Mouse (Mus musculus) megakaryocyte, embryonic 14.5 days (primary cell): ENCODE measurements at regions not wholly inside any gene's neighbourhood (a gene's known extent, or its start where the extent isn't known, plus 50 kb on each side); places are given as distances from the start of the nearest gene placed in this dataset.

ENCODE experiments used
- FLI1 ChIP-seq: IDR thresholded peaks from 2 replicates; pipeline ENCODE4 v1.6.1; 2012; ENCODE audit warnings: low read length, inconsistent platforms, mixed read lengths
- GATA1 ChIP-seq: IDR thresholded peaks from 3 replicates; pipeline ENCODE4 v1.6.1; 2012; ENCODE audit warnings: mixed read lengths, low read length, inconsistent platforms, borderline replicate concordance

DNA sequence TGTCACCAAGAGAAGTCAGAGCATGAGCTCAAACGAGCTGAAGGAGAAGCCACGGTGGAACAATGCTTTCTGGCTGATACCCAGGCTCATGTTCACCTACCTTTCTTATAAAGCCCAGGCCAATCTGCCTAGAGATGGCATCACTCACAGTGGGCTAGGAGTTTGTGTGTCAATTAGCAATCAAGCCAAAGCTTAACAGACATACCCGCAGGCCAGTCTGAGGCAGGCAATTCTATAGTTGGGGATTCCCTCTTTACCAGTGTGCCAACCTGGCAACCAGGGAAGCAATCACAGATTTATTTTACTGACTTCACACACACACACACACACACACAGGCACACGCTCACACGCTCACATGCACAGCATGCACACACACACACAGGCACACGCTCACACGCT lies 787.3 kb downstream of the Fat4 start:
- TF ChIP-seq GATA1 (no peak), FLI1 (no peak)
